8 mouse cellular contexts compared by ENCODE assay signal in genomic region chr4:58986540-58987190, GRCm38 (mm10). TPM values are rescaled to one million over a fixed set of nuclear protein-coding genes. Genes with fewer than 3 reads are reported as not detected.
DNase-seq lines count a peak whose midpoint lies in the region; ATAC-seq and TF ChIP-seq lines count a peak whose summit lies in the region.

TSS of gene Ptgr1 (minus strand) at chr4:58987119.

- peak; percentile 86 for DNase-seq in c-Kit-positive CD71-positive TER-119-positive erythroid progenitor cells, embryonic 14.5 days (ENCODE audit: low spot score)
- peak; percentile 90 for DNase-seq in forebrain, embryonic 14.5 days (ENCODE audit: low spot score)
- DNase-seq in heart, postnatal 14 days: peak; percentile 80 to 81
- peak; percentile 86 for DNase-seq in layer of hippocampus, adult 11-12 months (ENCODE audit: low spot score)
- DNase-seq in lung, adult 18-20 months: peak; percentile 85 to 91
- DNase-seq in thymus, adult 18-20 months: peak; percentile 78 to 87

- H3K9me3 ChIP-seq in E14TG2a.4 (ENCODE audit: low read length): no peaks in the 10 kb centered on the region; the same call in 1 of the 2 replicates
- H3K9me3 ChIP-seq in forebrain, embryonic 14.5 days (replicated peaks; ENCODE audit: control insufficient read depth, low read length): no peaks in the 10 kb centered on the region
- no peaks in the 10 kb centered on the region for H3K9me3 ChIP-seq in neural tube, embryonic 15.5 days (replicated peaks)

- peak within 1 kb of the TSS; percentile 81 for H3K4me2 ChIP-seq in forebrain, embryonic 14.5 days (ENCODE audit: low read length)
- H3K4me2 ChIP-seq in neural tube, embryonic 15.5 days: peak within 1 kb of the TSS; percentile 97

- intact Hi-C loops in heart, postnatal 14 days (cut with DNase I): loop anchor here (10.0 kb wide), 1 partner anchor 348 kb away; no protein-coding TSS in a partner anchor

- WGBS in forebrain, embryonic 14.5 days: 1% methylated on average over 28 of the region's 28 CpGs
- under 1% methylated on average over 28 of the region's 28 CpGs for WGBS in neural tube, embryonic 15.5 days

- no peak for TF ChIP-seq CTCF in E14TG2a.4 (conservative IDR thresholded peaks at IDR 0.05; ENCODE audit: low read length)

- H3K4me3 ChIP-seq in E14TG2a.4 (replicated peaks; ENCODE audit: low read length): peak within 1 kb of the TSS; percentile 82
- H3K4me3 ChIP-seq in forebrain, embryonic 14.5 days (ENCODE audit: low read depth, low read length): peak within 1 kb of the TSS; percentile 43
- H3K4me3 ChIP-seq in neural tube, embryonic 15.5 days (replicated peaks): peak within 1 kb of the TSS; percentile 51

- peaks cover 48% of the 10 kb centered on the region for H3K4me1 ChIP-seq in E14TG2a.4 (replicated peaks; ENCODE audit: low read depth, low read length)
- H3K4me1 ChIP-seq in forebrain, embryonic 14.5 days (ENCODE audit: control insufficient read depth, insufficient read depth, low read length): 0 out of 2 replicates have a peak, but pooled peaks cover 3% of the 10 kb centered on the region
- H3K4me1 ChIP-seq in neural tube, embryonic 15.5 days: peaks cover 15% of the 10 kb centered on the region

- ATAC-seq in forebrain, embryonic 14.5 days: peak; percentile 69
- ATAC-seq in neural tube, embryonic 15.5 days (ENCODE audit: low FRiP score): peak; percentile 73

- H3K27me3 ChIP-seq in E14TG2a.4 (ENCODE audit: insufficient read depth, low read length): peaks cover 13% of the 10 kb centered on the region
- H3K27me3 ChIP-seq in forebrain, embryonic 14.5 days (replicated peaks; ENCODE audit: control insufficient read depth, insufficient read depth, low read length): no peaks in the 10 kb centered on the region
- H3K27me3 ChIP-seq in neural tube, embryonic 15.5 days (replicated peaks): no peaks in the 10 kb centered on the region

- H3K9ac ChIP-seq in forebrain, embryonic 14.5 days (ENCODE audit: low read length): peak within 1 kb of the TSS; percentile 58; the same call in 1 of the 2 replicates
- H3K9ac ChIP-seq in neural tube, embryonic 15.5 days (replicated peaks): peak within 1 kb of the TSS; percentile 50

- peaks cover 4% of the 10 kb centered on the region; the same call in 1 of the 2 replicates for H3K36me3 ChIP-seq in E14TG2a.4 (ENCODE audit: insufficient read depth, low read length)
- no peaks in the 10 kb centered on the region for H3K36me3 ChIP-seq in forebrain, embryonic 14.5 days (ENCODE audit: control insufficient read depth, insufficient read depth, low read length)
- H3K36me3 ChIP-seq in neural tube, embryonic 15.5 days: no peaks in the 10 kb centered on the region

- H3K27ac ChIP-seq in forebrain, embryonic 14.5 days (ENCODE audit: low read depth, low read length): no peak within 1 kb of the TSS
- H3K27ac ChIP-seq in neural tube, embryonic 15.5 days (replicated peaks): peak within 1 kb of the TSS; percentile 56

RNA-seq across cellular contexts. Expression of gene Ptgr1, which starts in this region (rescaled TPM):
- 4.9 and 5.9 TPM in 2 replicates for polyA plus RNA-seq in forebrain, embryonic 14.5 days (2014; fragmentation: Nextera tagmentation; extraction: Ambion mirVana)
- total RNA-seq in heart, postnatal 14 days (2021): 1 to 10 TPM; 4.9 to 5.0 TPM
- 4.3 and 14.8 TPM in 2 replicates for polyA plus RNA-seq in neural tube, embryonic 15.5 days (2015; fragmentation: Nextera tagmentation; extraction: Ambion mirVana)
